Mouse (Mus musculus): ENCODE data around the gene Olfr749. TPM values are rescaled to one million over a fixed set of nuclear protein-coding genes. Genes with fewer than 3 reads are reported as not detected.
A peak's percentile ranks its signal among the peaks of the same experiment; 100 is the strongest.

Olfr749 gene
- total RNA-seq (2012; rRNA removed) (not detected in 2 replicates), total RNA-seq (2014; rRNA removed) (not detected in 2 replicates), polyA plus RNA-seq (2012; ENCODE audit: insufficient read length, low read depth) (not detected in 2 replicates)

DNA sequence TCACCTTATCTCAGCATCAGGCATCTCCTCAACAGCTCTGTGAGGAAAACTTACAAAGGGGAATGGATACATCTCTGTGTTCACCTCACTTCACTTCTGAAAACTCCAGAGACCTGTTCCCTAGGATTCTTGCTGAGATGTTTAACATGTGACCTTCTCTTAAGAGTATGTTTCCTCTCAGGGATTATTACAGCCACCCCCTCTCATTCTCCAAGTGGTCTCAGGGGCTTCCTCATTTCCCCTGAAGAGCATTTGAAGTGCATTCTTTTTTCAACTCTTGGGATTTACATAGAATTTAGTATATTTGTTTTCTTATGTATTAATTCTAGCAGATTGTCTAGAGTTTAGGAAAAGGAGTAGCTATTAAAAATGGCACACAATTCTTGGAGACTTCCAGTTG, at the start of gene Olfr749:
Olfr749 (minus strand) TSS at position 101 of the 400 bp plus-strand sequence.
- Histone ChIP-seq H3K9me3 (replicated peaks; ENCODE audit: low read length) (no peaks in the 10 kb centered on the region), H3K27me3 (replicated peaks) (peaks cover 2% of the 10 kb centered on the region), H3K27ac (ENCODE audit: insufficient read depth, low read depth) (no peak within 1 kb of the TSS), H3K4me1 (ENCODE audit: control insufficient read depth in 1 of 2, insufficient read depth in 2 of 2) (no peaks in the 10 kb centered on the region), H3K4me3 (replicated peaks in 1 of 3; ENCODE audit: low read depth in 2 of 3, low read length in 2 of 3, poor library complexity in 1 of 3) (no peak within 1 kb of the TSS), H3K36me3 (replicated peaks in 1 of 2; ENCODE audit: control insufficient read depth in 1 of 2, insufficient read depth in 1 of 2, low read length in 1 of 2) (no peaks in the 10 kb centered on the region), H3K79me2 (replicated peaks; ENCODE audit: control insufficient read depth, extremely low read depth, insufficient read depth, poor library complexity, severe bottlenecking) (no peaks in the 10 kb centered on the region), H3K4me2 (ENCODE audit: insufficient read depth, low read depth, poor library complexity, severe bottlenecking) (no peak within 1 kb of the TSS), H3K9ac (ENCODE audit: insufficient read depth, low read depth) (no peak within 1 kb of the TSS)
- dilution Hi-C loops (cut with MboI; ENCODE audit: extremely low pct_ligation_motif_present, extremely low pct_unique_long_range_greater_than_20kb, low sequenced_read_pairs) (no loop called here), in situ Hi-C loops (cut with MboI; ENCODE audit: low pct_ligation_motif_present, low pct_unique_long_range_greater_than_20kb, low sequenced_read_pairs) (no loop called here)
- DNase-seq (ENCODE audit: extremely low read depth), result no peak
- TF ChIP-seq JUN (IDR thresholded peaks at IDR 0.05; ENCODE audit: insufficient read depth, low read depth, low read length) (no peak), MAX (IDR thresholded peaks at IDR 0.05; ENCODE audit: low read length) (no peak), SMC3 (IDR thresholded peaks at IDR 0.05; ENCODE audit: low read depth, low read length) (no peak), RCOR1 (conservative IDR thresholded peaks at IDR 0.05; ENCODE audit: low read depth, low read length) (no peak), KAT2A (IDR thresholded peaks at IDR 0.05; ENCODE audit: insufficient replicate concordance, low read length) (no peak), HCFC1 (IDR thresholded peaks at IDR 0.05; ENCODE audit: low read depth, low read length) (no peak), CHD1 (IDR thresholded peaks at IDR 0.05; ENCODE audit: low read depth, low read length) (no peak), ZKSCAN1 (IDR thresholded peaks at IDR 0.05; ENCODE audit: borderline replicate concordance, low read depth, low read length) (no peak), TBP (conservative IDR thresholded peaks at IDR 0.05; ENCODE audit: low read depth, low read length) (no peak), MEF2A (IDR thresholded peaks at IDR 0.05; ENCODE audit: borderline replicate concordance, low read depth, low read length) (no peak), CTCF (conservative IDR thresholded peaks at IDR 0.05 in 1 of 2, IDR thresholded peaks at IDR 0.05 in 1 of 2; ENCODE audit: low read depth in 2 of 2, low read length in 2 of 2) (no peak), MXI1 (IDR thresholded peaks at IDR 0.05; ENCODE audit: low read depth, low read length) (no peak), E2F4 (IDR thresholded peaks at IDR 0.05; ENCODE audit: insufficient replicate concordance, low read depth, low read length) (no peak), NELFE (IDR thresholded peaks at IDR 0.05; ENCODE audit: low read depth, low read length) (no peak), UBTF (IDR thresholded peaks at IDR 0.05; ENCODE audit: low read depth, low read length) (no peak), JUND (conservative IDR thresholded peaks at IDR 0.05; ENCODE audit: low read depth, low read length) (no peak), MYC (IDR thresholded peaks at IDR 0.05; ENCODE audit: low read depth, low read length) (no peak), GABPA (IDR thresholded peaks at IDR 0.05; ENCODE audit: insufficient replicate concordance, low read depth, low read length) (no peak), ETS1 (conservative IDR thresholded peaks at IDR 0.05; ENCODE audit: low read depth, low read length) (no peak), BHLHE40 (IDR thresholded peaks at IDR 0.05; ENCODE audit: low read depth, low read length) (no peak)

GRCm38 (mm10) chr14:50788157-50788556, 43.3 kb upstream of the Olfr749 start:
- H3K27ac ChIP-seq (ENCODE audit: insufficient read depth, low read depth), result no peak overlapping the region
- no peak overlapping the region for H3K4me3 ChIP-seq (replicated peaks in 1 of 3; ENCODE audit: low read depth in 2 of 3, low read length in 2 of 3, poor library complexity in 1 of 3)
- in situ Hi-C loops (cut with MboI; ENCODE audit: low pct_ligation_motif_present, low pct_unique_long_range_greater_than_20kb, low sequenced_read_pairs), result no loop called here
- H3K4me2 ChIP-seq (ENCODE audit: insufficient read depth, low read depth, poor library complexity, severe bottlenecking), result peak overlapping the region; percentile 45; the same call in 1 of the 2 replicates
- peak; percentile 29 for DNase-seq (ENCODE audit: extremely low read depth)
- TF ChIP-seq SMC3 (IDR thresholded peaks at IDR 0.05; ENCODE audit: low read depth, low read length) (peak; percentile 24), RAD21 (IDR thresholded peaks at IDR 0.05; ENCODE audit: low read depth, low read length) (peak; percentile 64), POLR2AphosphoS2 (IDR thresholded peaks at IDR 0.05; ENCODE audit: low read depth, low read length) (no peak), CTCF (conservative IDR thresholded peaks at IDR 0.05 in 1 of 2, IDR thresholded peaks at IDR 0.05 in 1 of 2; ENCODE audit: low read depth in 2 of 2, low read length in 2 of 2) (peak; percentile 8 to 71; a peak in 2 of 4 replicates), PAX5 (IDR thresholded peaks at IDR 0.05; ENCODE audit: low read length) (no peak), MYC (IDR thresholded peaks at IDR 0.05; ENCODE audit: low read depth, low read length) (no peak)
- H3K4me1 ChIP-seq (ENCODE audit: control insufficient read depth in 1 of 2, insufficient read depth in 2 of 2), result peaks cover 3 to 17% of the 10 kb centered on the region in 2 experiments; a peak in 2 of 4 replicates
- dilution Hi-C loops (cut with MboI; ENCODE audit: extremely low pct_ligation_motif_present, extremely low pct_unique_long_range_greater_than_20kb, low sequenced_read_pairs), result no loop called here
- H3K9me3 ChIP-seq (replicated peaks; ENCODE audit: low read length), result peaks cover 2% of the 10 kb centered on the region
- H3K36me3 ChIP-seq (replicated peaks in 1 of 2; ENCODE audit: control insufficient read depth in 1 of 2, insufficient read depth in 1 of 2, low read length in 1 of 2), result peaks cover 0 to 1% of the 10 kb centered on the region in 2 experiments
- H3K79me2 ChIP-seq (replicated peaks; ENCODE audit: control insufficient read depth, extremely low read depth, insufficient read depth, poor library complexity, severe bottlenecking), result peaks cover 12% of the 10 kb centered on the region
- H3K9ac ChIP-seq (ENCODE audit: insufficient read depth, low read depth), result no peak overlapping the region
- no peaks in the 10 kb centered on the region for H3K27me3 ChIP-seq (replicated peaks)
